Comparison of ENCODE assay signal across 23 mouse cellular contexts in the genomic region with DNA sequence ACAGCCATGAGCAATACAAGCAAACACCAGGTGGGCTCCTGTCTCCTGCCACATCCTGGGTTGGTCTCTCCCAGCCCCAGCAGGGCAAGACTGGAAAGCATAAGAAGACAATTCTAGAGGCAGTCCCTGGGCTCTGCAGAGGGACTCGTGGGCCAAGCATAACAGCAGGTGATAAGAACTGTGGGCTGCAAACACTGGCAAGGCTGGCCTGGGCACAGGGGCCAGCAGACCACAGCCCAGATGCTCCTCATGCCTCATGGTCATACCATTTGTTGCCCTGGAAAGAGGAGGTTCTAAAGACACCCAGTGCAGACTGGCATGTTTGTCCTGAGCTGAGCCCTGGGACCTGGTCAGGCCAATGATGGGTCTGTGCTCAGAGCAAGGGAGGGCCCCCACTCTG. TPM values are rescaled to one million over a fixed set of nuclear protein-coding genes. Genes with fewer than 3 reads are reported as not detected.
"Had no signal": no experiment of that assay in that cellular context is flagged by ENCODE, and none has a peak within 500 bp of the region (broad histone marks: within the 10 kb centered on the region; RNA-seq: fewer than 3 reads in every experiment).

No protein-coding gene starts in this region.

- H3K36me3 ChIP-seq: heart, embryonic 10.5 days; heart, embryonic 12.5 days; hindbrain, embryonic 10.5 days; hindbrain, embryonic 12.5 days; liver, embryonic 12.5 days had no signal

- H3K4me1 ChIP-seq: heart, embryonic 10.5 days; heart, embryonic 12.5 days; hindbrain, embryonic 12.5 days; liver, embryonic 12.5 days had no signal

- H3K27me3 ChIP-seq: hindbrain, embryonic 12.5 days; liver, embryonic 12.5 days had no signal

- DNase-seq: gastrocnemius, adult 2 months; gastrocnemius, postnatal 10 days; gastrocnemius, postnatal 25 days; heart, adult 18-20 months; heart, postnatal 10 days; heart, postnatal 4 days; kidney, adult 18-20 months; kidney, adult 8-10 months; kidney, postnatal 10 days; kidney, postnatal 25 days; kidney, postnatal 4 days had no signal

- H3K27ac ChIP-seq: gastrocnemius, adult 2 months; heart, embryonic 10.5 days; hindbrain, embryonic 10.5 days; hindbrain, embryonic 12.5 days; hindbrain, embryonic 14.5 days; hindbrain, postnatal 0 days; layer of hippocampus, adult 2 months; left cerebral cortex, adult 2 months; liver, embryonic 12.5 days; liver, embryonic 14.5 days had no signal

- H3K9me3 ChIP-seq: heart, embryonic 10.5 days; heart, embryonic 12.5 days; hindbrain, embryonic 10.5 days; hindbrain, embryonic 12.5 days; liver, embryonic 12.5 days had no signal

- H3K9ac ChIP-seq: heart, embryonic 12.5 days; hindbrain, embryonic 12.5 days; hindbrain, embryonic 14.5 days; liver, embryonic 12.5 days; liver, embryonic 14.5 days had no signal

- ATAC-seq: hindbrain, postnatal 0 days; intestine, postnatal 0 days; liver, embryonic 12.5 days had no signal

- H3K4me2 ChIP-seq: heart, embryonic 12.5 days; hindbrain, embryonic 12.5 days; hindbrain, embryonic 14.5 days; liver, embryonic 12.5 days had no signal

- H3K4me3 ChIP-seq: gastrocnemius, adult 2 months; heart, embryonic 10.5 days; heart, embryonic 12.5 days; hindbrain, embryonic 10.5 days; hindbrain, embryonic 12.5 days; layer of hippocampus, adult 2 months; left cerebral cortex, adult 2 months; liver, embryonic 12.5 days had no signal

RNA-seq across cellular contexts. Expression of gene Fgf18, which starts 59.0 kb away (rescaled TPM):
- polyA plus RNA-seq: liver, adult 2 months had no signal
